Mouse (Mus musculus) limb, embryonic 10.5 days (tissue): ENCODE data around the gene Gcnt2. TPM values are rescaled to one million over a fixed set of nuclear protein-coding genes. Genes with fewer than 3 reads are reported as not detected.

ENCODE experiments used
- DNase-seq: peaks from one replicate; pipeline ENCODE4 v3.0.0-alpha.2; 2017; ENCODE audit warnings: low spot score
- H3K27ac ChIP-seq: fragments of 300-500 bp; sonication (generic); 2 replicates; pipeline ENCODE4 v1.5.1; 2016; ENCODE audit warnings: mild to moderate bottlenecking
- H3K27me3 ChIP-seq: fragments of 300-500 bp; sonication (generic); 2 replicates; pipeline ENCODE4 v1.6.1; 2016; ENCODE audit warnings: low read depth, mild to moderate bottlenecking; ENCODE audit not compliant: poor library complexity, severe bottlenecking
- H3K36me3 ChIP-seq: fragments of 300-500 bp; sonication (generic); 2 replicates; pipeline ENCODE4 v1.6.1; 2016; ENCODE audit warnings: mild to moderate bottlenecking, moderate library complexity
- H3K4me1 ChIP-seq: fragments of 300-500 bp; sonication (generic); 2 replicates; pipeline ENCODE4 v1.6.1; 2016
- H3K4me3 ChIP-seq: fragments of 300-500 bp; sonication (generic); 2 replicates; pipeline ENCODE4 v1.5.1; 2016; ENCODE audit warnings: mild to moderate bottlenecking, moderate library complexity
- H3K9me3 ChIP-seq: fragments of 300-500 bp; sonication (generic); replicated peaks from 2 replicates; pipeline ENCODE4 v1.6.1; 2016; ENCODE audit warnings: mild to moderate bottlenecking
- WGBS: fragments of 180-500 bp; shearing (Covaris S2); methylation state at CpG from one replicate; pipeline ENCODE4 v1.1.7; 2016; 5-methylcytosine and 5-hydroxymethylcytosine counted together
- polyA plus RNA-seq: library from polyadenylated mRNA; unstranded; fragments of >200 nt; fragmentation: Nextera tagmentation; extraction: Ambion mirVana; gene quantifications from 2 replicates; pipeline ENCODE4 v1.2.1, GENCODE M21; 2016

Gene Gcnt2
- polyA plus RNA-seq, 1 experiment from 2014 or later = 2.2 TPM

- peaks cover 25% of the 10 kb centered on the region for H3K4me1 ChIP-seq
- no peak overlapping the region for H3K4me3 ChIP-seq
- H3K9me3 ChIP-seq = no peaks in the 10 kb centered on the region
- H3K36me3 ChIP-seq = no peaks in the 10 kb centered on the region
- WGBS = 63% methylated on average over 15 of the region's 15 CpGs
- no peaks in the 10 kb centered on the region for H3K27me3 ChIP-seq
- DNase-seq = no peak
- no peak overlapping the region for H3K27ac ChIP-seq
Observed at GRCm38 (mm10) chr13:40899994-40900970, 40.7 kb downstream of the Gcnt2 start.

DNA sequence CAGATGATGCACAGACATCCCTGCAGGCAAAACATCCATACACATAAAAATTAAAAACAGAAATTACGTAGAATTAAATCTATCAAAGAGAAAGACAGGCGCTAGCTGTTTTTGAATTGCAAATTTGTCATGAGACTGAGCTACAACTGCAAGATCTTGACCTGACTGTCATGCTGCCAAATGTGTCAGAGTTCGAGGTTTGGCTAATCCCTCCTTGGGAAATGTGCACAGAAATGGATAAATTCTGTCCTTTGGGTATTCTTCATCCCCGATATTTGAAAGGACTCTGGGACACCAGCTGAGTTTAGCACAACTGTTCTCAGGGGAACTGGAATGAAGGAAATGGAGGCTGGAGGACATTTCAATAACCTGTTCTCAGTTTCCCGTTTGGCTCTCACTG, 41.7 kb downstream of the Gcnt2 start:
- no peaks in the 10 kb centered on the region for H3K27me3 ChIP-seq
- H3K9me3 ChIP-seq = no peaks in the 10 kb centered on the region
- DNase-seq = no peak
- peaks cover 25% of the 10 kb centered on the region for H3K4me1 ChIP-seq
- H3K36me3 ChIP-seq = no peaks in the 10 kb centered on the region
- no peak overlapping the region for H3K27ac ChIP-seq
- 92% methylated on average over 5 of the region's 5 CpGs for WGBS
- no peak overlapping the region for H3K4me3 ChIP-seq

- WGBS = 82% methylated on average over 12 of the region's 12 CpGs
- Histone ChIP-seq H3K27me3 (no peaks in the 10 kb centered on the region), H3K9me3 (no peaks in the 10 kb centered on the region), H3K27ac (no peak overlapping the region), H3K36me3 (no peaks in the 10 kb centered on the region), H3K4me3 (no peak overlapping the region), H3K4me1 (peaks cover 25% of the 10 kb centered on the region)
- no peak for DNase-seq
Observed at GRCm38 (mm10) chr13:40901831-40902459, 42.4 kb downstream of the Gcnt2 start.

GRCm38 (mm10) chr13:40904080-40904479, 44.5 kb downstream of the Gcnt2 start:
- WGBS = 94% methylated on average over 7 of the region's 7 CpGs
- Histone ChIP-seq H3K27me3 (no peaks in the 10 kb centered on the region), H3K36me3 (no peaks in the 10 kb centered on the region), H3K4me3 (no peak overlapping the region), H3K4me1 (peaks cover 29% of the 10 kb centered on the region), H3K9me3 (no peaks in the 10 kb centered on the region), H3K27ac (no peak overlapping the region)
- DNase-seq = no peak

DNA sequence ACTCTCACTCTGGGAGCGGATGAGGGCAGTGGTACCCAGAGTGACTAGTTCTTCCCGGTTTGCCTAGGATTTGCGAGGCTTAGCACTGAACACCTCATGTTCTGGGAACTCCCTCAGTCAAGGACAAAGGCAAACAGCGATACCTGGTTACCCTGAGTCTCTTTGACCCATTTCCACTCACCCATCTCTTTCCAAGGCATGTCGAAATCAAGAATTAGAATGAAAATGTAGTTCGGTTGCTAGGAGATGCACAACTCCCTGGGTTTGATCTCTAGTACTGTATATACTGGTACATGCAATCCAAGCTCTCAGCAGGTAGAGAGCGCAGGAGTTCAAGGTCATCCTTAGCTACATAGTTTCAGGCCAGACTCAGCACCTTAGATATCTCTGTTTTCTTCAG, 47.0 kb downstream of the Gcnt2 start:
- Histone ChIP-seq H3K4me3 (no peak overlapping the region), H3K9me3 (no peaks in the 10 kb centered on the region), H3K4me1 (peaks cover 15% of the 10 kb centered on the region), H3K36me3 (no peaks in the 10 kb centered on the region), H3K27me3 (no peaks in the 10 kb centered on the region), H3K27ac (no peak overlapping the region)
- WGBS = 91% methylated on average over 7 of the region's 7 CpGs
- DNase-seq = no peak

- Histone ChIP-seq H3K4me1 (peaks cover 7% of the 10 kb centered on the region; the same call in 1 of the 2 replicates), H3K27ac (no peak overlapping the region), H3K36me3 (no peaks in the 10 kb centered on the region), H3K27me3 (no peaks in the 10 kb centered on the region), H3K4me3 (no peak overlapping the region), H3K9me3 (no peaks in the 10 kb centered on the region)
- WGBS = 79% methylated on average over 7 of the region's 7 CpGs
- no peak for DNase-seq
Observed at GRCm38 (mm10) chr13:40907274-40907673, 47.7 kb downstream of the Gcnt2 start.

DNA sequence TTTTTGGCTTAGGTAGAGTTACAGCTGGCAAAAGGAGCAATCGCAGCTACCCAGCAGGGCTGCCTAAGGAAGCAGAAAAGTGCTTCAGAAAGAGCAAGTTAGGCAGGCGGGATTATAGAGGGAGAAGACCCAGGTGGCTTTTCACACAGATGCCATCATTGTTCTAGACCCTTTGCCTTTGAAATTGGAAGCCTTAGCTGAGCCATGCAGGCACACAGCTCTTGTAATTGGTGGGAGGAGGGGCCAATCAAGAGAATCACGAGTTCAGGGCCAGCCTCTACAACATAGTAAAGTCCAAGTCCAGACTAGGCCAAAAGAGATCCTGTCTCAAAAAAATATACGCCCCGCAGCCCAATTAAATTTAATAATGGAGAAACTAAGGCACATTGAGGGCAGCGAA, 48.5 kb downstream of the Gcnt2 start:
- H3K27ac ChIP-seq = no peak overlapping the region
- WGBS = 66% methylated on average over 6 of the region's 6 CpGs

GRCm38 (mm10) chr13:40909060-40909459, 49.5 kb downstream of the Gcnt2 start:
- Histone ChIP-seq H3K27me3 (no peaks in the 10 kb centered on the region), H3K4me3 (no peak overlapping the region), H3K4me1 (peaks cover 4% of the 10 kb centered on the region; the same call in 1 of the 2 replicates), H3K9me3 (no peaks in the 10 kb centered on the region), H3K36me3 (no peaks in the 10 kb centered on the region), H3K27ac (no peak overlapping the region)
- no peak for DNase-seq
- 86% methylated on average over 8 of the region's 8 CpGs for WGBS

More for the DNA sequence above, 48.5 kb downstream of the Gcnt2 start:
- no peak for DNase-seq
- H3K36me3 ChIP-seq = no peaks in the 10 kb centered on the region
- peaks cover 4% of the 10 kb centered on the region; the same call in 1 of the 2 replicates for H3K4me1 ChIP-seq
- H3K4me3 ChIP-seq = no peak overlapping the region
- H3K27me3 ChIP-seq = no peaks in the 10 kb centered on the region
- H3K9me3 ChIP-seq = no peaks in the 10 kb centered on the region

DNA sequence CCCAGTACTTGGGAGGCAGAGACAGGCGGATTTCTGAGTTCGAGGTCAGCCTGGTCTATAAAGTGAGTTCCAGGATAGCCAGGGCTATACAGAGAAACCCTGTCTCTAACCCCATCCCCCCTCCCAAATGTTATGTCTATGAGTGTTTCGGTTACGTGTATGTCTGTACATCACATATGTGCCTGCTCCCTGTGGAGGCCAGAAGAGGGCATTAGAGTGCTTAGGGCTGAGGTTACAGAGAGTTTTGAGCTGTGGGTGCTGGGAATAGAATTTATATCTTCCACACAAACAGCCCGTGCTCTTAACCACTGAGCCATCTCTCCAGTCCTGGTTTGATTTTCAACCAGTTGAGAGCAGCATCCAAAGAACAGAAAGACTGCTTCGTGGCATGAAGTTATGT, 50.5 kb downstream of the Gcnt2 start:
- Histone ChIP-seq H3K27ac (no peak overlapping the region), H3K9me3 (no peaks in the 10 kb centered on the region), H3K27me3 (no peaks in the 10 kb centered on the region), H3K4me3 (no peak overlapping the region), H3K4me1 (peaks cover 4% of the 10 kb centered on the region; the same call in 1 of the 2 replicates), H3K36me3 (no peaks in the 10 kb centered on the region)
- no peak for DNase-seq
- WGBS = 97% methylated on average over 6 of the region's 6 CpGs

DNA sequence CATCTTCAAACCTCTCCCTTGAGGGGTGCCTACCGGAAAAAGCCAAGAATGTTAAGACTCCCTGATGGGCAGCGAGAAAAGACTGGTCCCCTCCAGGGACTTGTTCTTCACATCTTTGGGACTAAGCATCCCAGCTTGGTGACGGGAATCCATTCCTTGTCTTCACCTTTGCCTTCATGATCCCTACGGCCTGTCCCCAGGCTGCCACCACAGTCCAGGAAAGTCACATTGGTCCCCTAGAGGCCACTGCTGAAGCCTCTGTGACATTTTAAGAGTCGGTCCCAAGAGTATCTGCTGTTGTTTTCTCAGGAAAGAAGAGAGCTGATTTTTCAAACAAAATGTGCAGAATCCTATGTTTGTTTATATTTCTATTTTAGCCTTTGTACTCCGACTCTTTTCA, 52.4 kb downstream of the Gcnt2 start:
- H3K27ac ChIP-seq = no peak overlapping the region
- H3K4me1 ChIP-seq = peaks cover 16% of the 10 kb centered on the region
- no peak for DNase-seq
- no peaks in the 10 kb centered on the region for H3K9me3 ChIP-seq
- no peaks in the 10 kb centered on the region for H3K36me3 ChIP-seq
- WGBS = 90% methylated on average over 6 of the region's 6 CpGs
- 0 out of 2 replicates have a peak, but pooled peaks cover 3% of the 10 kb centered on the region for H3K27me3 ChIP-seq
- no peak overlapping the region for H3K4me3 ChIP-seq

DNA sequence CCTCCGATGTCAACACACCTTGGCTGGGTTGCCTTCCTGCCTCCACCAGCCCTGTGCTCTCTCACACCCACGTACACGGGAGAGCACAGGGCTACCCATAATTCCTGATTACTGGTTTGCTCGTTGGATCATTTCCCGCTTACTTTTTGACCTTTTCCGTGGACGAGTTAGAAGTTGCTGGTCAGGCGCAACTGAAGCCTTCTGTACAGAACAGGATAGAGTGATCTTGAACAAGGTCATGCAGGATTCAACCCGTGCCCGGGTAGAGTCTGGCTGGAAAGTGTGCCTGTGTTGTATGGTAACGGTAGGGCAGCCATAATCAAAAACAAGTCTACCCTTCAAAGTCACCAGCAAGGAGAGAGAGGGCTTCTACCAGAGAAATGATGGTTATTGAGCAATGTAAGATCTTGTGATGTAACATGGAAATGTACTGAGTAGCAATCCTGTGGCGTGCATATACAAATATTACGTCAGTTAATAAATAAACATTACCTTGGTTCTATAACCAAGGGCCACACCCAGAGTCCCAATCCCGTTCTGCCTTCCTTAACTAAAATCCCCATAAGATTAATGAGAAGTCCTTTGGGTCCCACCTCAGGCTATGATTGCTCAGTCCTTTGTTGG, 54.0 kb downstream of the Gcnt2 start:
- Histone ChIP-seq H3K4me1 (peaks cover 26% of the 10 kb centered on the region), H3K27me3 (peaks cover 19% of the 10 kb centered on the region), H3K36me3 (no peaks in the 10 kb centered on the region), H3K9me3 (no peaks in the 10 kb centered on the region), H3K27ac (no peak overlapping the region), H3K4me3 (no peak overlapping the region)
- WGBS = 93% methylated on average over 14 of the region's 14 CpGs
- no peak for DNase-seq

DNA sequence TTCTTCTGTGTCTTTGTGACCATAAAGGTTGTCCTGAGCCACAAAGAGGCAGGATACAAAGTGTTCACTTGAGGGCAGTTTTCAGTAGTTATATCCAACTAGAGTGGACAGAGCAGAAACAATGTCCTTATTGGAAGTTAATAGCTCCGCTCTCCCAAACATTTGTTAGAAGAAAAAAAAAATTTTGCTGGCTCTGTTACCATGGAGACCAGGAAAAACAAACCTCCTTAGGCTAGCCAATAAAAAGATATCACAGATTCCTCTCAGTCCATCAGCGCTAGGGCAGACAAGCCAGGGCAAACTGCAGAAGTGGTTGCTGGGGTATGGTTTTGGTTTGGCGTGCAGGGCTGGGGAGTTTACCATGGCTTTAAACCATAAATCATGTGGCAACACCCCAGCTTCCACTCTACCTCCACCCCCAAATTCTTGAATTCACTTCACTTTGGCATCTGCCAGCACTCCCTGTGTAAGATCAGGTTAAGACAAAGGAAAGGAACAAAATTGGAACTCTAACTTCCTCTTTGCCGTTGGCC, 54.6 kb downstream of the Gcnt2 start:
- Histone ChIP-seq H3K4me1 (peaks cover 26% of the 10 kb centered on the region), H3K27ac (no peak overlapping the region), H3K36me3 (no peaks in the 10 kb centered on the region), H3K27me3 (peaks cover 25% of the 10 kb centered on the region), H3K9me3 (no peaks in the 10 kb centered on the region), H3K4me3 (no peak overlapping the region)
- DNase-seq = no peak
- WGBS = 88% methylated on average over 4 of the region's 4 CpGs
